Mouse (Mus musculus) C2C12 (cell line): ENCODE results near the gene Slc16a10.

Source experiments
- CTCF ChIP-seq: IDR thresholded peaks from one replicate; pipeline ENCODE4 v1.5.1; 2011; ENCODE audit not compliant: control insufficient read depth, insufficient read depth, insufficient read length
- MAX ChIP-seq: IDR thresholded peaks from one replicate; pipeline ENCODE4 v1.6.1; 2011; ENCODE audit warnings: mild to moderate bottlenecking, control low read depth
- MYOD1 ChIP-seq: IDR thresholded peaks from one replicate; pipeline ENCODE4 v1.6.1; 2011; ENCODE audit warnings: low read depth; ENCODE audit not compliant: control insufficient read depth, insufficient read length
- USF1 ChIP-seq: IDR thresholded peaks from one replicate; pipeline ENCODE4 v1.6.1; 2011; ENCODE audit warnings: low read depth, mild to moderate bottlenecking, control low read depth, moderate library complexity

GRCm38 (mm10) chr10:40077346-40077959 is 64.6 kb downstream of the Slc16a10 start:
- no peak for TF ChIP-seq MAX
- TF ChIP-seq CTCF = no peak
- TF ChIP-seq MYOD1 = no peak
- TF ChIP-seq USF1 = no peak
